Mouse (Mus musculus) adrenal gland, postnatal 14 days (tissue): ENCODE measurements around the gene Bsdc1. TPM values are rescaled to one million over a fixed set of nuclear protein-coding genes. Genes with fewer than 3 reads are reported as not detected.

Source experiments
- DNase-seq: peaks from one replicate; pipeline ENCODE4 v3.0.0; 2021; ENCODE audit warnings: mixed read lengths
- total RNA-seq: library from RNA; stranded (reverse); gene quantifications from 2 replicates; pipeline ENCODE4 v1.2.3, GENCODE M21; 2021

The Bsdc1 gene
- total RNA-seq, 1 experiment from 2014 or later, result 55.7 TPM

DNA sequence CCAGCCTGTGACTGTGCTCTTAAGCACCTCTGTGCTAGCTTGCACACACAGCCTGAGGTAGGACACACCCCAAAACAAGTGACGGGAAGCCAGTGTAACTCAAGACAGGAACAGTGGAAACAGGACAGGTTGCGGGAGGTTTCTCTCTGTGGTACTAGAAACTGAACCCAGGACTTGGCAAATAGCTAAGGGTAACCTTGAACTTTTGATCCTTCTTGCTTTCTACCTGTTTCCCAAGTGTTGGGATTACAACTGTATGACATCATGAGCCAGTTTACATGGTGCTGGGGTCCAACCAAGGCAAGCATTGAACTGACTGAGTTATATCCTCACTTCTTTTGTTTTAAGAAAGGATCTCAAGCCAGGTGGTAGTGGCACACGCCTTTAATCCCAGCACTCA lies 18.5 kb downstream of the Bsdc1 start:
- DNase-seq, result no peak

DNA sequence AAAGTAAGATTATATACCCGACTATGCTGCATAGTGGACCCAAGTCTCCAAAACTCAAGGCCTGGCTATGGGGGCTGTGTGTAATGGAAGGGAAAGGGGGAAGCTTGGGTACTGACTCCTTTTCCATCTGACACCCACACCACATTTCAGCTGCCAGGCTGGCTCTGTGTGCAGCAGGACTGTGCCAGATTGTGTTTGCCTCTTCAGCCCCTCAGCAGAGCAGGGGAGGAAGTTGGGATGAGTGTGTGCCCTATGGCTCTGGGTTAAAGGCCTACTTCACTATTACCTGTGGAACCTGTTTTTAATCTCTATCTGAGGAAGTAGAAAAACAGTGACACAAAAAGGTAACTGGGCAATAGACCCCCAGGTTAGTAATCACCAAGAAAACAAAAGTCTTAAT lies 19.7 kb downstream of the Bsdc1 start:
- DNase-seq, result no peak

- peak; percentile 58 for DNase-seq
These were observed 29.8 kb downstream of the Bsdc1 start, which contains the start of the genes Tssk3 and Fam229a for GRCm38 (mm10) chr4:129490972-129491880. Tssk3 (minus strand) TSS chr4:129491022. Fam229a (plus strand) TSS chr4:129491190.

- peak; percentile 43 for DNase-seq
These were observed 33.3 kb downstream of the Bsdc1 start for GRCm38 (mm10) chr4:129494681-129495080.

GRCm38 (mm10) chr4:129495672-129496562 lies 34.5 kb downstream of the Bsdc1 start:
- DNase-seq, result peak; percentile 19

DNA sequence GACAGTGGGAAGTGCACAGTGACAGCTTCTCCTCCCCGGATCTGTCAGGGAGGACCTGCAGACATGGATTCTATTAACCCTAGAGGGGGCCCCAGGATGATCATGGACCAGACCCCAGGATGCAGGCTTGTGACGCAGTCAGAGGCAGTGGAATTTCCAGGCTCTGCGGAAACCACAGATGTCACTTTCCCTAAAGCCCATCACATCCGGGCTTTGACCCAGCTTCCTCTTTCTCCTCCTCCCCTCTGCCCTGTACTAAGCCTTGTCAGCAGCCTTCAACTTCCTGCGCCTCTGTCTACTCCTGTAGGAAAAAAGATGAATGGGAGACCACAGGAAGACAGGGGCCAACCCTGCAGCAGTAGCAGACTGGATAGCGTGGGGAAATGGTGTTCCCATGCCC lies 35.2 kb downstream of the Bsdc1 start:
- DNase-seq, result peak; percentile 45

GRCm38 (mm10) chr4:129498941-129499340 lies 37.6 kb downstream of the Bsdc1 start:
- peak; percentile 39 for DNase-seq

DNA sequence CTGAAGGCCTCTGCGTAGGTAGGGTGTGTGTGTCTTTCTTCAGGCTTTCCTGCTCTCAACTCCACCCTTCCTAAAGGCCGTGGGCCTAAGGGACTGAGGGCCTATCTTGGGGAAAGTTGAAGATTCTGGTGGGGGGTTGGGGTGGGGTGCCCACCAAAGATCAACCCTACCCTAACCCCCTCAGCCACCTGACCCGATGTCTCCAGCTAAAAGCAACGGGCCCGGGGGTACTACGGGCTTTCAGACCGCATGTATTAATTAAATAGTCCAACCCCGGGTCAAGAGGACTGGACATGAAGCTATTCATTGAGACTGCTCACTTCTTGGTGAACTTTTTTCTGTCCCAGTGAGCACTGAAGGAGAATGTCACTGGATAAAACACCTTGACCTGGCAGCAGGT lies 38.6 kb downstream of the Bsdc1 start:
- no peak for DNase-seq

GRCm38 (mm10) chr4:129500607-129501566 lies 39.5 kb downstream of the Bsdc1 start:
- peak; percentile 94 for DNase-seq

DNA sequence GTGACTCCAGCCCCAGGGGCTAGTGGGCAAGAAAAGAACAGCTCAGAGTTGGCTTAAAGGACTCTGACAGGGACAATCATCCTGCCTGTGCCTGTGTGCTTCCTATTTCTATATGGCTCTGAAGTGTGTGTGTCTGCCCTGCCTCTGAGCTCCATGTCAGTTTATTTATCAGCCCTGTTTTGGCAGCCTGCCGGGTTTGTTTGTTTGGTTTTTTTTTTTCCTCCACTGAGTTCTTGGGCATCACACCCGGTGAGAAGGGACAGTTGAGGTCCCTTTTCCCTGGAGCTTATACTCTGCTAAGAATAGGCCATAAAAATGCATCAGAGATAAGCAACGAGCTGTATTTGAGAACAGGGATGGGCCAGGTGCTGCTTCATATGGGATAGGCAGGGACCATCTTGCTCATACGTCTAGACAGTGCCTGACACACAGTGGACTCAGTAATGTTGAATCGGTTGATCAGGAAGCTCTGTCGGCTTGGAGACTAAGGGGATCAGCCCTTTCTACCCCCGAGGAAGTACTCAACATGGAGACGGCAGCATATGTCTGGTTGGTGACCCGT lies 41.0 kb downstream of the Bsdc1 start:
- no peak for DNase-seq

GRCm38 (mm10) chr4:129502901-129503444 lies 41.6 kb downstream of the Bsdc1 start:
- DNase-seq, result no peak

- DNase-seq, result peak; percentile 72
These were observed 44.1 kb downstream of the Bsdc1 start for GRCm38 (mm10) chr4:129505511-129505910.

GRCm38 (mm10) chr4:129507434-129508236 lies 46.3 kb downstream of the Bsdc1 start:
- DNase-seq, result no peak

DNA sequence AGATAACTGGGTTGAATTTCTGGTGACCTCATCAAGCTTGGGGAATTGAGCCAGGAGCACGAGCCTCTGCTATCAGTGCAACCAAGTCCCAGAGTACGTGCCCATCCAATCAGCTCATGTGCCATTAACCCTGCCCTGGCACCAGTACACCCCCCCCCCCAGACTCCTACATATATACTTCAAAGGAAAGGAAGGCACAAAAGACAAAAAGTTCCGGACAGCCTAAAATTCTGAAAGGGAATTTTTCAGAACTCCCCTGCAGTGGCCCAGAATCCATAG lies 46.8 kb downstream of the Bsdc1 start:
- no peak for DNase-seq

DNA sequence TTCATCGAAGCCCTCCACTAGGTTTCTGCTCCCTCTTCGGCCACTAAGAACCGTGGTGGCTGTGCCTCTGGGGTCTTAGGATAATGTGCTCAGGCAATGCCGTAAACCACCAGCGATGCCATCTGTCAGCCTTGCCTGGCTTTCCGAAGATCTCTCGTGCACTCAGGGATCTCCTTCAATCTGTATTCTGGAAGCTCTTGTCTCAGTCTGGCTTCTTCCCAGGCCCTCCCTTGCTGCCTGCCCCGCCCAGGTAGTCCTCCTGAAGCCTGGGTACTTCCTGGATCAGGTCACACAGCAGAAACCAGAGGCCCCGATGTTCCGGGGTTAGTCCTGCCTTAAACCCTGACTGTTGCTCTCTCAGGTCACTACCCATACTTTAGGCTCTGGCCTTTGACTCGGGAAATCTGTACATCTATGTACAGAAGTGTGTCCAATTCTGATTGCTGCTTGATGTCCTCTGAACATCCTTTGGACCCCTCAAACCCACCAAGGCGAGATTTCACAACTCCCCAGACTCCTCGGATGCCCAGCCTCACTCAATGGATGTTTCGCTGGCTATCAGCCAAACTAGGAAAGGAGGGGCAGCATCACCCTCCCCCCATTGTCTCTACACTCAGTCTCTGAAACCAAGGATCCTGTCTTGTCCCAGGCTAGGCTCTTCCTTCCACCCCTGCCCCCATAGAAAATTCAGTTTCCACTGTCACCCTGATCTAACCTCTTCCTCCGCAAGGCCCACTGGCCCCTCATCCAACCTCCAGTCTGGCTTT lies 47.6 kb downstream of the Bsdc1 start:
- DNase-seq, result peak; percentile 32

DNA sequence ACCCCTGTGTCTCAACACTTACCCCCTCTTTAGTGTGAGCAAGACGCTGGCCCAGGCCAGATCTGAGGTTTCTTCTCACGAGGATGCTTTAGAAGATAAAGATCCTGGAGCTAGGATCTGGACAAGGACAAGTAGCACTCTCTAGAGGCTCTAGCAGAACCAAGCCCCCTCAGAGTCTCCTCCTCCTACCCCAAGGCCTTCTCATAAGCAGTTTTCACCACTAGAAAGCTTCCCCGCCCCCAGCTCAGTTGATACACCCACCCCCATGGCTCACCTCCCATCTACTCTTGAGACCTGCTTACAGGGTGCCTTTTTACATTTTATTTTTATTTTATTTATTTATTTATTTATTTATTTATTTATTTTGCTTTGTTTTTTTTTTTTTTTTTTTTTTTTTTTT lies 48.3 kb downstream of the Bsdc1 start:
- DNase-seq, result no peak

- DNase-seq, result no peak
These were observed 49.5 kb downstream of the Bsdc1 start for GRCm38 (mm10) chr4:129510723-129511412.

DNA sequence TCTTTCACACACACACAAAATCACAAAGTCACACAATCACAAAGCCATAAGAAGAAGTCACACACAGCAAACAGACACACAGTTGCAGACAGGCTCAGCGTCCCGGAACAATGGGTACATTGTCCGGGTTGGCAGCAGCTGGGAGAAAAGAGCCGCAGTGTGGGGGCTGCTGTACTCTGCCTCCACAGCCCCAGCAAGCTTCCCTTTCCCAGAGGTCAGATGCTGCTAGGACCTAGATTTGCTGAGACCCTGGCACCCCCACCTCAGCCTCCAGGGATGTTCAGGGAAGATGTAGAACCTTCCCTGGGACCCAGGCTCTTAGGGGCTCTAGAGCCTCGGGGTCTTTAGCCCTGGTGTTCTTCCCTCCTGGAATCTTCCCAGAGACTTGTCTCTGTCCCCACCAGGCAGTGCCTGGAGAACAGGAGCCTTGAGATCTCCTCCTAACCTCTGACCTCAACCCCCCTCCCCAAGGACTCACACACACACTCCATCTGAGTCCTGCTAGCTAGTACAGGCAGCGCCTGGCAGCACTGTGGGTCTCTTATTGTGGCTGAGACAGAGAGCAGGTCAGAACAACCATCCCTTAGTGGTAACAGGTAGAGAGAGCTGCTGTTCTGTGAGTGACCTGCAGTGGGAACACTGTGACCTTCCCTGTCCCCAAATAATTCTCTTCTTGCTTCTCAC lies 50.2 kb downstream of the Bsdc1 start:
- no peak for DNase-seq
